Mouse (Mus musculus) CD4-positive naive resting alpha-beta T cell, adult 57 days (primary cell): ENCODE results near the gene A030005K14Rik. TPM values are rescaled to one million over a fixed set of nuclear protein-coding genes. Genes with fewer than 3 reads are reported as not detected.

Experiments used
- total RNA-seq: library from RNA; stranded (reverse); gene quantifications from one replicate; pipeline ENCODE4 v1.2.4, GENCODE M21; 2023

The A030005K14Rik gene
- total RNA-seq = not detected

DNA sequence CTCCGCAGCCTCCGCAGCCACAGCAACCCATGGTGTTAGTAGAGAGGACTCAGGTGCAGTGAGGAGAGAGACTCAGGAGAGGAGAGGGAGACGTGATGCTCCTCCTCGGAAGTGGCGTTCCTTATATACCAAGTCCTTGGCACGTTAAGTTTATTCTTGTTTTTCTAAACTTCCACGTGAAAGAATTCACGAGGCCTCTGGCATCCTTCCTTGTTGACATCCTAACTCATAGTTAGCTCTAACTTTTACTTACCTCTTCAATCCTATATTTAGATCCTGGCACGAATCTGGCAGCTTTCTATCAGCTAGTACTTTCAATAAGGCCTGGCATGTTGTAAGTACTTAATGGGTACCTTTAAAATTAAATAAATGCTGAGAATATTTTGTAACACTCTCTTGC, at the start of gene A030005K14Rik:
TSS of gene A030005K14Rik (minus strand) at position 101 of the 400 bp plus-strand sequence.

DNA sequence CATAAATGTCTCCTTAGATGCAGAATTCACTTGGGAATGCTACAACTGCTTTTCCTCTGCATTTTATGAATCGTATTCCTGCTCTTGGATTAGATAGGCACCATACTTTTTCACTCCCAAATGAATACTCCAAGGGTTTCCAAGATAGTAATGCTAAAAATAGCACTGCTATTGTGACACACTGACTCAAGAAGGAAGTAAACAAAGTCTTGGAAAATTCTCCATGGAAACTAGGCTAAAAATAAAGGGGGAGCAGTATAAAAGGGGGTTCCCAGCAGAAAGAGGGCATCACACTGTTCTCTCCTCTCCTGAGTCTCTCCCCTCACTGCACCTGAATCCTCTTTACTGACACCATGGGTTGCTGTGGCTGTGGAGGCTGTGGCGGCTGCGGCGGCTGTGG, 1.5 kb upstream of the A030005K14Rik start, which contains the start of gene Krtap28-13:
TSS of gene Krtap28-13 (plus strand) at position 288 of the 400 bp plus-strand sequence.

DNA sequence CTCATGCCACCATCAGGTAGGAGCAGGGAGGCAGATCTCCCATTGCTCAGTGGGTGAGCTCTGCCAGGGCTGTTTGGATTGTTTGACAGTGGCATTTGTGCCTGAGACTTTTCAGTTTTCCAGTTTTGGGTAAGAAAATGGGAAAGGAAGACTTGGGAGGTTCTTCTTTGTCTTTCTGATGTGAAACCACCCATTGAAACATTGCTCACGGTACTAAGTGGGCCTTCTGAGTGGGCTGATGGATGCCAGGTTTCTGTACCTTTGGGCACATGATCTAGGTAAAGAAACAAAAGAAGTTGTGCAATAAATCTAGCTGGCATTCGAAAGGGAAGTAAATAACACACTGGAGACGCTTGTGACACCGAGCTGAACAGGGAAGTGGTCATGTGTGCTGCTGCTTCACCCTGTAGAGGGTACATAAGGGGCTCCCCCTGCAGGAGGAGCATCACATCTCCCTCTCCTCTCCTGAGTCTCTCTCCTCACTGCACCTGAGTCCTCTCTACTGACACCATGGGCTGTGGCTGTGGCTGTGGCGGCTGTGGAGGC, 14.2 kb downstream of the A030005K14Rik start, which contains the start of gene Gm47969:
TSS of gene Gm47969 (plus strand) at position 51 of the 546 bp plus-strand sequence.

DNA sequence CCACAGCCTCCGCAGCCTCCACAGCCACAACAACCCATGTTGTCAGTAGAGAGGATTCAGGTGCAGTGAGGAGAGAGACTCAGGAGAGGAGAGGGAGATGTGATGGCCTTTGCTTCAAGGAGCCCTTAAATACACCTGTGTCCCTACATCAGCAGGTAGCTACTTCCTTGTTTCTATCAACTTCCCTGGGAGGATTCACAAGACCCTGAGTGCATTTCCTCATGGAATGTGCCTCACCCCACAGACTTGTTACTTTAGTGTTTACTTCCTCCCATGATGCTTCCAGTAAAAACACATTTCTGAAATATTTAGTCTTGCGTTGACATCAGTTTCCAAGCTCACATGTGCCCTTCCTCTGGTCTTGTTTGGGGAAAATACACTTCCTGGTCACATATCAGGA, 16.8 kb downstream of the A030005K14Rik start, which contains the start of gene Krtap28-10:
TSS of gene Krtap28-10 (minus strand) at position 101 of the 400 bp plus-strand sequence.

DNA sequence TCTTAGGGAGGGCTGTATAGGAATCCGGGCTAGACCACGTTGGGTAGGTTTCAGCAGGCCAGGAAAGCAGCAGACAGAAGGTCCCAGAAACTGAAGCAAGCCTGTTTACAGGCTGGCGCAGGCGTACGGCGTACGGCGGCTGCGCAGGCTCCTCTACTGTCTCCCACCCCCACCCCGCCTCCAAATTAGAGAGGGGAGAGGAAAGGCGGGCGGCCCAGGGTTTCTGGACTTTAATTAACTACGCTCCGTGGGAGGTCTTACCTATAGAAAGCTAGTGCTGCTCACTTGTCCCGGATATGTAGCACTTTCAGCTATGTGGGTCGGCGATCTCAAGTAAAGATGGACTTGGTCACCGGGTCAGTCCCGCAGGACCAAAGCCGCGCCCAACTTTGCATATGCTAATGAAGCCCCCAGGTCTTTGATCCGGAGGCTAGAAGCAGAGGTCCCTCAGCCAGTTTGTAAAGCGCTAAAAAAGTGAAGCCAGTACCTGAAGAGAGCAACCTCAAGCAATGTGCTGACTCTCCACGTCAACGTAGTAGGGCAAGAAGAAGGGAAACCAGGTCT, 21.0 kb downstream of the A030005K14Rik start, which contains the start of gene Slc19a3:
TSS of gene Slc19a3 (minus strand) at position 340 of the 564 bp plus-strand sequence.

Other genes starting within 250 kb of the A030005K14Rik start
- gene Agfg1, start 219.9 kb downstream of the A030005K14Rik start, total RNA-seq = 102 TPM
- 5.9 TPM for gene A030005L19Rik, start 146.1 kb downstream of the A030005K14Rik start, total RNA-seq
- gene A030014E15Rik, start 134.5 kb downstream of the A030005K14Rik start, total RNA-seq = 0.77 TPM
- not detected for gene Gm6217, start 128.0 kb downstream of the A030005K14Rik start, total RNA-seq
- not detected for gene A030003K21Rik, start 116.0 kb downstream of the A030005K14Rik start, total RNA-seq
- gene Gm7544, start 103.4 kb downstream of the A030005K14Rik start, total RNA-seq = not detected
- gene Gm47955, start 99.1 kb downstream of the A030005K14Rik start, total RNA-seq = not detected
- gene Gm47959, start 58.8 kb downstream of the A030005K14Rik start, total RNA-seq = not detected
- gene Slc19a3, start 20.9 kb downstream of the A030005K14Rik start, total RNA-seq = not detected
- not detected for gene Krtap28-10, start 16.9 kb downstream of the A030005K14Rik start, total RNA-seq
- not detected for gene Gm47969, start 14.4 kb downstream of the A030005K14Rik start, total RNA-seq
- gene Krtap28-13, start 1.6 kb upstream of the A030005K14Rik start, total RNA-seq = not detected
- not detected for gene Ccl20, start 57.4 kb upstream of the A030005K14Rik start, total RNA-seq
- gene Daw1, start 100.4 kb upstream of the A030005K14Rik start, total RNA-seq = not detected